Mouse (Mus musculus): ENCODE results near the gene Kcng1.

Kcng1 gene

DNA sequence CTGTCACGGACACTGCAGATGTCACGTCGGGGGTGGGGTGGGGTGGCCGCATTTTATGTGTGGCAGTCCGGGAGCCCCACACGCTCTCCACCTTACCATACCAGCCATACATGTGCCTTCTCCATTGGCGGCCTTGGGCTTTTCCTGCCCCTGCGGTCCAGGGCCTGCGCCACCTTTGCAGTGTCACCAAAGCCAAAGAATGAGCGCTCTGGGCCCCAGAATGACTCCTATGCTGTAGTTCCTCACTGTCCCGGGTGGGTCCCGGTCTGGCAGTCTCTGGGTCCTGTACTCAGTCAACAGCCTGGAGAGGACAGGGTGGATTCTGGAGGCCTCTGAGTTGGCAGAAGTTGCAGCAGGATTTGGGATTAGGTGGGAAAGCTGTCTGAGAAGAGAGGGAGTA is at the start of gene Kcng1:
Gene Kcng1, minus strand, starts transcription at position 155 of the 400 bp plus-strand sequence.
- no peak for DNase-seq (ENCODE audit: low spot score in 2 of 2)

DNA sequence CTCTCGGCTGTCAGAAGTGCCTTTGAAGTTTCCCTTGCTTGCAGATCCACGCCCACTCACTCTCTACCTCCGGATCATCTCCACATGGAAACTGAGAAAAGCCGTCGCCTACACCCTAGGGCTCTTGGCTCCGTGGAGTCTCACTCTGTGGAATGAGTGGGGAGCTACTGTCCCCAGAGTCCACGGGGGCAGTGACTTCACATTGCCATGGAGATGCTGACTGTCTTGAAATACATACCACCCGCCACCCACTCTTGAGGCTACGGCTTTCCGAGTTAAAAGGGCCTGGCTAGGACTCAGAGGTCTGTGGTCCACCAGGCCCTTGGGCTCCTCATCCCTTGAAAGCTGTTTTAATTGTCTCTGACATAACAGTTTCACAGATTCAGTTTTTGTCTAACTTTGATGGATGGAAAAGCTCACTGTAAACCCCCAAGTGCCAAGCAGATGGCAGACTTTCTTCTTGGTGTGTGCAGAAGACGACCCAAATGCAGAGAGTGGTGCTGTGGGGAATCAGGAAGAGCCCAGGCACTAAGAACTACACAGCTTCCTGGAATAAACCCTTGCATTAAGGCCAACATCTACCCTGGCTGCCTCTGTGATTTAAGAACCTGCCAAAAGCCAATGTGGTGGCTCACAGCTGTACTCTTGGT is 49.0 kb upstream of the Kcng1 start:
- no peak for DNase-seq (ENCODE audit: low spot score in 2 of 2)

DNA sequence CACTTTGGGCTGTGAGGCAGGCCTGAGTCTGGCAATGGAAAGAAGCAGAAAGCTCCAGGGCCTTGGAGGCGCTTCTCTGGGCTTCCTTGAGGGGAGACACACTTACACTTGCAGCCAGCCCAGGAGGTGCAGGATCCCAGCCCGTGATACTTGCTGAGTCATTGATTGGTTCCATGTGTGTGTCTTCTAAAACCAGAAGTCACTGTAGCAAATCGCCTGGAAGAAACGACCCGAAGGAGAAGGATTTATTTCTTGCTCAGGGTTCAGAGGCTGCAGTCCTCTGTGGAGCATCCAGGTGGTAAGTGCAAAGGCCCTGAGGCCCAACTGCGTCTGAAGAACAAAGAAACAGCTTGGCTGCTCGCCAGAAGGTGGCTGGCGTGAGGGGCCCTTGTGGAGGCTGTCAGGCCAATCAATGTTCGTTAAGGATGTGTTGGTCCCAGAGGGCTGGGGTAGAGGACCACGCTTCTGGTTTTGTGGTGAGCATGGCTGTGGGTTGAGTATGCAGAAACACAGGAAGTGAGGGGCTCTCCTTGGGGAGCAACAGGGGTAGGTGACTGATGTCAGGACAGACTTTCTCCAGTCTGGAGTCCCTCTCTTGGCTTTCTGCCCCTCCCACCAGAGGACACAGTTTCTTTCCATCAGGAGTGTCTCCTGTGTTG is 40.3 kb upstream of the Kcng1 start:
- DNase-seq (ENCODE audit: low spot score in 2 of 2): peak in 1 of 2 experiments; percentile 20

DNA sequence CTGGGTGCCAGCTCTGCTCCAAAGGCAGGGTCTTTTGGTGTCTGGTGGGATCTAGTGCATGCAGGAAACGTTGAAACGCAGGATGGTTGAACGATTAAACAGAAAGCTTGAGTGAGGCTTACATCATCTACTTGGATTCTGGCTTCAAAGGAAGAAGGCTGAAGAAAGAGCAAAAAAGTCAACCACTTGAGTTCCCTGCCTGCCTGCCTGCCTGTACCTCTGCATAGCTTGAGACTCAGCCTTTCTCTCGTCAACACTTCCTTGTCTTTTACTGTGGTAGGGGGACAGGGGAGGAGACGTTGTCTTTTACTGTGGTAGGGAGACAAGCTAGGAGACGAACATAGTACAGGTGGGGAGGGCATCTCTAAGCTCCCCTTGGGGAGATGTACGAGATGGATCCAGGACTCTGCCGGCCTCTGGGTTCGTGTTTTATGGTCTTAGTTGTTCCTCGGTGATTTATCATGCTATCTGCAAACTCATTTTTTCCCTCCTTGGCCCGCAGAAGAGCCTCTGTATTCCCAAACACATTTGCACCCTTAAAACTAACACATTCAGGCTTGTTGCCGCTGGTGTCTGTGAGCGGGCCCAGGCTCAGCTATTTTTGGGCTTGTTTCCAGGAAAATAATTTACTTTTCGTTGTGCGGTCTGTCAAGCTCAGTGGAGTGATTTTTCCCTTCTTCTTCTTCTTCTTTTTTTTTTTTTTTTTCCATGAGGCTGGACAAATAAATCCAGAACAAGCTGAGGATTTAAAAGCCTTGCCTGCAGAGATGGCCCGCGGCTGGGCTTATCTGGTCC is 39.0 kb upstream of the Kcng1 start:
- no peak for DNase-seq (ENCODE audit: low spot score in 2 of 2)

DNA sequence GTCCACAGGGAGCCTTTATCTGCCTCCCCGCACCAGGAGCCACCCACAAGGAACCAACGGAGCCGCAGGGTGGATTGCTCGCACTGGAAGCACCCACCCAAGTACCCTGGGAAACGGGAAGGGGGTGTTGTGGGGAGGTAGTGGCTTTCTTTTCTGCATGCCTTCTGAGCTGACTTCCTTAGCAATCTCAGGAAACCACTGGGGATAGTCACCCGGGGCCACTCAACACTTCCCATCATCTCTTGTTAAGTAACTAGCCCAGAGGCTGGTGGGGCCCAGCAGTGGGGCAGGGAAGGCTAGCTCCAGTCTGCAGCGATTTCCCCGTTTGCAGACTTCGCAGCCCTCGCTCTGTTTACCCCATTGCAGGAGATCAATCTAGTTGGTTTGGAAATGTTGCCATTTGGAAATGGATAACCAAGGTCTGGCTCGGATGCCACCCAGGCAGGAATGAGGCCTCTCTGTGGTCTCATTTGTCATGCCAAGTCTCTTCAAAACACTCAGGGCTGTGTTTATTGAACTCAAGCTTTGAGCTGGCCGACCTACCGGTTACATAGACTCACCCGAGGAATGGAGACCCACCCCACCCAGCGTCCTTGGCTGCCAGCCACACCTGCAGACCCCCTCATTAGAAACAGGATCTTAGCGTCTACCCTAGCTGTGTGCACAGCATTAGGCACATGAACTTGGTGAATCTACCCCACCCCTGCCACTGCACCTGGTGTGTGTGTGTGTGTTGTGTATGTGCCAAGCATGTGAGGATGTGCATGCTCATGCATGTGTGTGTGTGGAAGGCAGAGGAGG is 33.3 kb upstream of the Kcng1 start:
- no peak for DNase-seq (ENCODE audit: low spot score in 2 of 2)

DNA sequence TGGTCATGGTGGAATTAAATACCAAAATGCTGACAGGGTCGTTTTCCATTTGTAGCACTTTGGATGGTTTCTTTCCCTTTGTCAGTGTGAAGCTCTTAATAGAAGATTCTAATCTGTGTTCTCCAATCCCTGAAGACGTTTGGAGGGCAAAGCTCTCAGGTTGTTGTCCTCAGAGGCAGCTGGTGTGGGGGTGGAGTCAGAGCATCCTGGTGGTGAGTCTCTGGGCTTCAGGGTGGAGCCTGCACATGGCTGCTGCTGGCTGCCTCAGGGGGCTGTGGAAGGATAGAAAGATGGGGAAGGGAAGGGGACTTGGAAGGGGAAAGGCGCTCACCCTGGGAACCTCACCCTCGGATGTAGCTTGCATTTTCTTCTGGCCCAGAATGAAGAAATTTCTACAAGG is 31.0 kb upstream of the Kcng1 start:
- no peak for DNase-seq (ENCODE audit: low spot score in 2 of 2)

DNA sequence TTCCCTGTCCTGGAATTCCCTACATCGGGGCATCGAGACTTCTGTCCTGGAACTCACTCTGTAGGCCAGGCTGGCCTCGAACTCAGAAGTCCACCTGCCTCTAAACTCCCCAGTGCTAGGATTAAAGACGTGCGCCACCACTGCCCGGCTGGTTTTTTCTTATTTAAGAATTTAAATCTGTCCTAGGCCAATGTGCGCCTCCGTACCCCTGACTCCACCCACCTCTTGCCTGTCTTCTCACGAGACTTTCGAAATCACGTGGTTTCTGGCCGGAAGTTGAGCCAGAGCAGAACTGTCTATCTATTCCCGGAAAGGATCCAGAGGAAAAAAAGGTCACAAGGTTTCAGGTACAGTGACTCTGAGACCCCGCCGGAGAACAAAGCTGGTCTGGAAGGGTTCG is 29.5 kb upstream of the Kcng1 start:
- DNase-seq (ENCODE audit: low spot score in 2 of 2): no peak

DNA sequence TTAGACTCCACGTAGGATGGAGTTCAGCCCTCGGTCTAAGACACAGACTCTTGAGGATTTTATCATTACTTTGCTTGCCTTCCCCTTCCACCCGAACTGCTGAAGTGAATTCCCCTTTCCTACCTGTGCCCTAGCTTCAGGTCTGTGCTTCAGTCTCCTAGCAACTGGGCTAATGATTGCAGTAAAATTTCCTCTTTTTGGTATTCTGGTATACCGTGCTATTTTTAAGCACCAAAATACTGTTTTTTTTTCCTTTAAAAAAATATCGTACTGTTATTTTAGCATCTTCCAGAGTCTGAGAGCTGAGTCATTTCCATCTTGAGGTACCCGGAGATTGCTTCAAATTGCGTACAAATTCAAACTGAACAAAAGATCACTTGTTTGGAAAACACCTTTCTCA is 27.4 kb upstream of the Kcng1 start:
- no peak for DNase-seq (ENCODE audit: low spot score in 2 of 2)

DNA sequence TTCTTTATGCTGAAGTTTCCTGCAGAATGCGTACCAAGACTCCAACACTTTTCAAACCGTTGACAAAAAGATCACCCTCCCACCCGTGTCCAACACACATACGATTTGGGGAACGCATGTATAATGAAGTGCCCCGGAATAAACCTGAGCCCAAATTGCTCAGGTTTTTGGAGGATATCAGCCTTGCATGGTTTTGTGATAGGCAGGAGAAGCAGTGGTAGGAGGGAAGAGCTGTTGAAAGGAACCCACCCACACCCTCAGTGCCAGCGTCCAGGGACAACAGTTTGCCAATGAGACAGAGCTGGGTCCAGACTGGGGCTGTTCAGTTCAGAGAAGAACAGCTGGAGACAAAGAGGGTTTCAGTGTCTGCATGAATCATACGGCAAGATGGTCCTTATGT is 18.1 kb upstream of the Kcng1 start:
- DNase-seq (ENCODE audit: low spot score in 2 of 2): no peak

DNA sequence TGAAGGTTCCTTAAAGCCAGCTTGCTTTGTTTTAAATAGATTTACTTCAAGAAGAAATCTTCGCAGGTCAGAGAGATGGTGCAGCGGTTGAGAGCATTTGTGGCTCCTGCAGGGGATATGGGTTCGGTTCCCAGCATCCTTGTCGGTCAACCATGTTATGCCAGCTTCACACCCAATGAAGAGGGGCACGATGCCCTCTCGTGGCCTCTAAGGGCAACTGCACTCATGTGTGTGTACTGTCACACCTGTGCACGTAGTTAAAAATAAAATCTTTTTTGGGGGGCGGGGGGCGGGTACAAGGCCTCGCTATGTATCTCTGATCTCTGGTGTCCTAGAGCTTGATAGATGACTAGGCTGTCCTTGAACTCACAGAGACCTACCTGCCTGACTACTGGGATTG is 15.0 kb upstream of the Kcng1 start:
- DNase-seq (ENCODE audit: low spot score in 2 of 2): no peak

DNA sequence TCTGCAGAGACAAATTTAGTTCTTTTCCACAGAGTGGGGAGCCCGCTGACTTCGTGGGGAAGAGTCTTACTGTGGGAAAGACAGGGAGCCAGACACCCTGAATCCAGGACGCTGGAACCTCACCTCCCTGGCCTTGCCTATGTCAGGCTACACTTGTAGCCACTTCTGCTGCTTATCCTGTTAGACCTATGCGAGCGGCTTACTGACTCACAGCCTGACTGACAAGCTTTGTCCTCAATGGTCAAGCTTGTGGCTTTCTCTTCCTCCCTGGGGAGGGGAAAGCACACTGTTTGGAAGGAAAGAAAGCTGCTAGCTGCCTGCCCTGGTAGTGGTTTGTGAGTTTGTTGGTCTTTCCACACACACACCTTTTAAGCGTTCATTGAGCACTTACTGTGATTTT is 11.0 kb upstream of the Kcng1 start:
- DNase-seq (ENCODE audit: low spot score in 2 of 2): no peak

DNA sequence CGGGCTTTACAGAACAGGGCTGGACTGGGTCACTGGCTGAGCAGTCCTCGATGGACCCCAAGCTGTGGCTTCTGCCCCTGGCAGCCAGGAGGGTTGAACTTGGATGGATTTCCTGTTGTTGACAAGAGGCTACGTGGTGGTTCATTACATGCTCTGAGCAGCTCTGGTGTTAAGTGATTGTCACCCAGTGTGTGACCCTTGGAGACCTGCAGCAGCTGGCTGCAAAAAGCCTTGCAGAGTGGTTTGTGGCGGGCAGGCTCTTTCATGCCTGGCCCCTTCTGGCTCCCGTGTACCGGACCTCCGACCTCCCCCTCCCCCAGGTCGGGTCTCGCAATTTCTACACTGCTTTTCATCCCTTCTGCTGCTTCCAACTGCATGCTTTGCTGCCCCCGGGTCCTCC is 10.5 kb upstream of the Kcng1 start:
- no peak for DNase-seq (ENCODE audit: low spot score in 2 of 2)

DNA sequence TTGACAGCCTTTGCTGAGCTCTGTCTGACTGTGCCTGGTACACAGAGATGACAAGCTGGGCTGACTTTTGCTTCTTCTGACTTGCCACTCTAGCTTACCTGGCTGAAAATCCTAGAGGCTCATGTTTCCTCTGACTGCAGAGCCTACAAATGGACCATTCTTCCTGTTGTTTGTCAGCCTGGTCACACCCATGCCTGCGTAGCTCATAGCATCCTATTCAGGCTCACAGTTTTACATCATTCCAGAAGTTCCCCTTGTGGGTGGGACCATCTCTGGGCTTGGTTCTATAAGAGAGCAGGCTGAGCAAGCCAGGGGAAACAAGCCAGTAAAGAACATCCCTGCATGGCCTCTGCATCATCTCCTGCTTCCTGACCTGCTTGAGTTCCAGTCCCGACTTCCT is 8.3 kb upstream of the Kcng1 start:
- no peak for DNase-seq (ENCODE audit: low spot score in 2 of 2)

DNA sequence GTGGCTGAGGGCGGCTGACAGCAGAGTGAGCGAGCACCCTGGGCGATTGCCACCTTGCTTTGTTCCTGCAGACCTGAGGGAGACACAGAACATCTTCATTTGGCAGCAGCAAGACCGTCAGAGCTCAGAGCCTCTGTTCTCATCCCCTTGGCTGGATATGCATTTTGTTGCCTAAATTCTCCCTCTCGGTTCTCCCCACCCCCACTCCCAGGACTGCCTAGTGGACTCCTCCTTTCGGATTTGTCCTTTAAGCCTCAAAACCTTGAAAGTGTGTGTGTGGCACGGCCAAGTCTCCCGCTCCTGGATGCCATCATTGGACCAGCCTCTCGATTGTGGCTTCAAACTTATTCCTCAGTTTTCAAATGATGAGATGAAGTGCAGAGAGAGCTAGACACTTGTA is 7.5 kb upstream of the Kcng1 start:
- no peak for DNase-seq (ENCODE audit: low spot score in 2 of 2)

DNA sequence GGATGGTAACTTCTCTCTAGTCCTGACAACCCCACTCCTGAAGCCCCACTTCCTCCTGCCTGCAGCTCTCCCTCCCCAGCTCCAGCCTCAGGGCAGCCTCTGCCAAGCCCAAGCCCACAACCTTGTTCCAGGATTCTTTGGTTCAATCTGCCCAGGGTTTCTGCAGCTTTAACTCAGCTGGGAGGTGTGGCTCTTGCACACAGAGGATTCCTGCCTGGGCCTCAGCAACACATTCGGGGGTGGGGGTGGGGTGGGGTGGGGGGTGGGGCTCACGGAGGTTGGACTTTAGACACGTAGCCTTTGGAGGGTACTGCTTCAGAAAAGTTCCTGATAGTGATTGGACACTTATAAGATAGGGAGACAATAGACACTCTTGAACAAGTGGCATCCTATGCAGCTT is 5.5 kb upstream of the Kcng1 start:
- no peak for DNase-seq (ENCODE audit: low spot score in 2 of 2)

DNA sequence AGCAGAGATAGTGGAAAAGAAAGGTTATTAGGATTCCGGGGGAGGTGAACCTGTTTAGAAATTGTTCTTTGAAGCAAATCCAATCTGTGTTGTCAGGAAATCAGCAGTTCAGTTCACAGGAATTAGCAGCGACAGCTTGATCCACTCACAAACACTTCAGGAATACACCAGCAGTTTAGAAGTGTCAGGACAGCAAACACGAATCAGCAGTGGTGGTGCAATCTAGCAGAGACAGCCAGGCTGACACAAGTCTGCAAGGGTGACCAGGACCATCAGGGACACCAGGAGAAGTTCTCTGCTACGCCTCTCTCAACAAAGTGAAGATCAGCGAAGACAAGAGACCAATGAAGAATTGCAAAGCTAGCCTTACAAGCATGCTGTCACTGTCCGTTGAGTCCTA is 3.6 kb upstream of the Kcng1 start:
- no peak for DNase-seq (ENCODE audit: low spot score in 2 of 2)

DNA sequence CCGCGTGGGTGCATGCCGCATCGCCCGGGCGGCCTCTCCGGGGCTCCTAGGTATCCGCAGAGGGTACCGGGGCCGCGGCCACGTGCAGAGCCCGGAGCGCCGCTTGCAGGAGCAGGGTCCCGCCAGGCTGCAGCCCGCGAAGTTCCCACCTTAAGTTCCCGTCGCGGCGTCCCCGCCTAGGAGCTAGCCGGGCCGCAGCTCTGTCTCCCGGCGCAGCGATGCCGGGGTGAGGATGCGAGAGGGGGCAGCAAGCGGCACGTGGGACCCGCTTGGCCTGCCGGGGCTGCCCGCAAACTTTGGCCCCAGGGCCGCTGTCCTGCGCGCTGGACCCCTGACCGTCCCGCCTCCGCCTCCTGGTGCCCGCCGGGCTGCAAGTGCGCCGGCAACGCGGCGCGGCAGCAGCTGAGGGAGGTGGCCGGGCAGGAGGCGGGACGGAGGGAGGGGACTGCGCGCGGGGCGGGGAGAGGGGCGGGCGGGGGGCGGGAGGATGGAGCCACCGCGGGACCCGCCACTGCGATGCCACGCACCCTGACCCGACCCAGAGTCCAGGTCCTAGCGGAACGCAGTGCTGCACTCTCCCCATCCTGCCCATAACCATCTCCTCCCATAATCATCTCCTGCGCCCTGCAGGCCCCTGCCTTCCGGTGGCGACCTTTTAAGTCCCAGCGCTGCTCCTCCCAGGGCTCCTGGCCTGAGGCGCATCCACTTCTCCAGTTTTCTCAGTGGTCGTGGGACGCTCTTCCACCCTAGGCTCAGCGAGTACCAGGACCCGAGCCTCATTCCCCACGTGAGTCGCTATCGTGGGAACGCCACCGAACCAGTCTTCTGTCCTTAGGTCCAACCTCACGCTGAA is 581 bp downstream of the Kcng1 start:
- DNase-seq (ENCODE audit: low spot score in 2 of 2): peak in 1 of 2 experiments; percentile 24

DNA sequence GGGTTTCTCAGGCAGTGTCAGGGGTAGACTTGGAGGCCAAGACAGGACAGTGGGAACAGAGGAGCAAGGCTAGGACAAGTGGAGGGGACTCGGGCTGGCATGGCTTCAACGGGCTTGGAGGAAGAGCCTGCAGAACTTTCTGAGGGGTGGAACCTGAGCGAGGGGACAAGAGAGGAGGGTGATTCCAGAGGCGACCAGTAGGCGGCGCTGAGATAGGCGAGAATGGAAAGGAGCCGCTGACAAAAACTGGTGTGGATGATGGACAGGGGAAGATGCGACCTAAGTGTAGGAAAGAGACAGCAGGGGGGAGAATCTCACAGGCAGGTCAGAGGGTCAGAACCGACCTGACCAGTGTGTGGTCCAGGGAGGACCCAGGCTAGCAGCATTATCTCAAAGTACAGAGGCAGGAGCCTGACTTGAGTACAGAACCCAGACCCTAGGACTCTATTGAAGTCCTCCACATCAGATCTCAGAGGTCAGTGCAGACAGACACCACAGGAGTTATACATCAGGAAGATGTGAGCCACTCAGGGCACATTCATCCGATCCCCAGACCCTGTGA is 7.1 kb downstream of the Kcng1 start:
- DNase-seq (ENCODE audit: low spot score in 2 of 2): peak; percentile 64 to 86

DNA sequence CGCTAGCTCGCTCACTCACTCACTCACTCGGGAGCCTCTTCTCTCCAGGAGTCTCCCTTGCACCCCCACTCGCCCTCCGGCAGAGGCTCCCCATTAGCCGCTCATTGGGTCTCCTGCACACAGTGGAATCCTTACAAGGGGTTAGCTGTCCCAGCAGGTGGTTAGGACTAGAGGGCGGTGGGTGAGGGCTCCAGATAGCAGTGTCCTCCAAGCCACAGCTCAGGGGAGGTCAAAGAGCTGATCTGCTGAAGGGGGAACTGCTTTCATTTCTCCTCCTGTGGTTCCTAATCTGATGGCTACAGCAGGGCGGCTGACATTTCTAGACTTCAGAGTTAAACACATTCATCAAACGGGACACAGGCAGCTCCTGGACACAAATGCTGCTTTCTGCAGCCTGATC is 8.1 kb downstream of the Kcng1 start:
- DNase-seq (ENCODE audit: low spot score in 2 of 2): no peak

DNA sequence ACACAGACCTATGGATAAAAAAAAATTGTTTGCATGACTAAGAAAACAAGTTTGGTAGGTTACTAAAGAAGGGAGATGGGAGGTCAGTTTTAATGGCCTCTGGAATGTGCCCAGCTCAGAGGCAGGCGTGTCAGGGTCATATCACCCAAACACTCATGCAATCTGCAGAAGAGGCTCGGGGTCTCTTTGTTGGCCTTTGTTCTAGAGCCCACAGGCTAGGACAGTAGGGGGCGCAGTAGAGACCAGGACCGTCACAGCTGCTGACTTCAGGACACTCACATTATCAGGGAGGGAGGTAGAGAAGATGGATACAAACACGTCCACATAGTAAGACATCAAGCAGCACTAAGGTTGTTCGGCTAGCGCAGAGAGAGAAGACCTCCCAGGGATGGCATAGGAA is 13.5 kb downstream of the Kcng1 start:
- DNase-seq (ENCODE audit: low spot score in 2 of 2): no peak

DNA sequence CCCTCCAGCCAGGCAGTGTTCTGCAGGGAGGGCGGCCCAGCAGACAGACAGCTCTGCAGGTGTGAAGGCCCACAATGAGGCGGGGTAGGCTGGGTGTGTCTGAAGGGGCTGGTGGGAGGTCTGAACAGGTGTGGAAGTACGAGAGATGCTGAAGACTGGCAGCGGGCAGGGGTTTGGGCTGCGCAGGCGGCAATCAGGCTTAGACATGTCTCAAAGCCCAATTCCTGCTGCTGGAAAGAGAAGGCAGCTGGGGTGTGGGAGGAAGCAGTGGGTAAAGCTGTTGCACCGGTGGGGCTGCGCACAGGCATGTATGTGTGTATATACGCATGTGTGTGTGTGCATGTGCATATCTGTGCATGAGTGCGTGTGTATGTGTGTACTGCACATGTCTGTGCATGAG is 20.6 kb downstream of the Kcng1 start:
- no peak for DNase-seq (ENCODE audit: low spot score in 2 of 2)

All from spleen, postnatal 10 days (tissue).